Mouse (Mus musculus): ENCODE data around the gene Col20a1. TPM values are rescaled to one million over a fixed set of nuclear protein-coding genes. Genes with fewer than 3 reads are reported as not detected.

Gene Col20a1
- polyA plus RNA-seq, 1 experiment from 2014 or later = 0.11 TPM

- 0 out of 2 replicates have a peak, but pooled peaks cover 2% of the 10 kb centered on the region for H3K4me1 ChIP-seq (ENCODE audit: control insufficient read depth, insufficient read depth, low read length)
- H3K27me3 ChIP-seq (ENCODE audit: control insufficient read depth, insufficient read depth, low read depth, low read length) = no peaks in the 10 kb centered on the region
- ATAC-seq = 0 out of 2 replicates have a peak, but pooled peaks have one; percentile 29
- 0 out of 2 replicates have a peak, but pooled peaks cover 3% of the 10 kb centered on the region for H3K36me3 ChIP-seq (ENCODE audit: control insufficient read depth, insufficient read depth, low read length)
- H3K9me3 ChIP-seq (replicated peaks; ENCODE audit: control insufficient read depth, low read length, poor library complexity, severe bottlenecking) = no peaks in the 10 kb centered on the region
- H3K9ac ChIP-seq (ENCODE audit: low read depth, low read length) = no peak overlapping the region
- no peak overlapping the region for H3K4me3 ChIP-seq (ENCODE audit: low read depth, low read length)
- WGBS = 43% methylated on average over 3 of the region's 3 CpGs
- H3K4me2 ChIP-seq (ENCODE audit: low read length) = no peak overlapping the region
- H3K27ac ChIP-seq (ENCODE audit: low read length) = no peak overlapping the region
Measured at GRCm38 (mm10) chr2:180988347-180988913, 2.1 kb downstream of the Col20a1 start.

DNA sequence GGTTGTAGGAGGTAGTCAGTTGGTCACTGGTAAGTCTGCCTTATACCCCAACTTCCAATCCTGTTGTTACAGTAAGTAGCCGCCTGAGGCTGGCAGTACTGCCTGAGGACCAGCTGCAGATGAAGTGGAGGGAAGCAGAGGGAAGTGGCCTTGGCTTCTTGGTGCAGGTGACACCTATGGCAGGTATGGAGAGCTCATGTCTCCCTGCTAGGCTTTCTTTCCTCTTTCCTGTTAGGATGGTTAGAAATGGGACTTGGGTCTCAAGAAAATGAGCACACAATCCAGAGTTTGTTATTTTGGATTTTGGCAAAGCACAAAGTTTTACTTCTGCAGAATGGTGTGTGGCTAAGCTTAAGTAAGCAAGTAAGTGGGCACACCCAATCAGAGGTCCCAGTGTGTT is 2.6 kb downstream of the Col20a1 start:
- WGBS = 86% methylated on average over 1 of the region's 1 CpGs
- Histone ChIP-seq H3K9me3 (replicated peaks; ENCODE audit: control insufficient read depth, low read length, poor library complexity, severe bottlenecking) (no peaks in the 10 kb centered on the region), H3K27ac (ENCODE audit: low read length) (no peak overlapping the region), H3K4me3 (ENCODE audit: low read depth, low read length) (no peak overlapping the region), H3K36me3 (ENCODE audit: control insufficient read depth, insufficient read depth, low read length) (0 out of 2 replicates have a peak, but pooled peaks cover 3% of the 10 kb centered on the region), H3K27me3 (ENCODE audit: control insufficient read depth, insufficient read depth, low read depth, low read length) (no peaks in the 10 kb centered on the region), H3K4me1 (ENCODE audit: control insufficient read depth, insufficient read depth, low read length) (0 out of 2 replicates have a peak, but pooled peaks cover 2% of the 10 kb centered on the region), H3K4me2 (ENCODE audit: low read length) (no peak overlapping the region), H3K9ac (ENCODE audit: low read depth, low read length) (no peak overlapping the region)
- ATAC-seq = no peak

- no peaks in the 10 kb centered on the region for H3K27me3 ChIP-seq (ENCODE audit: control insufficient read depth, insufficient read depth, low read depth, low read length)
- no peak overlapping the region for H3K4me2 ChIP-seq (ENCODE audit: low read length)
- no peak overlapping the region for H3K27ac ChIP-seq (ENCODE audit: low read length)
- ATAC-seq = no peak
- no peak overlapping the region for H3K4me3 ChIP-seq (ENCODE audit: low read depth, low read length)
- H3K36me3 ChIP-seq (ENCODE audit: control insufficient read depth, insufficient read depth, low read length) = no peaks in the 10 kb centered on the region
- WGBS = 59% methylated on average over 4 of the region's 4 CpGs
- no peak overlapping the region for H3K9ac ChIP-seq (ENCODE audit: low read depth, low read length)
- H3K4me1 ChIP-seq (ENCODE audit: control insufficient read depth, insufficient read depth, low read length) = 0 out of 2 replicates have a peak, but pooled peaks cover 2% of the 10 kb centered on the region
- no peaks in the 10 kb centered on the region for H3K9me3 ChIP-seq (replicated peaks; ENCODE audit: control insufficient read depth, low read length, poor library complexity, severe bottlenecking)
Measured at GRCm38 (mm10) chr2:180990347-180990746, 4.0 kb downstream of the Col20a1 start.

DNA sequence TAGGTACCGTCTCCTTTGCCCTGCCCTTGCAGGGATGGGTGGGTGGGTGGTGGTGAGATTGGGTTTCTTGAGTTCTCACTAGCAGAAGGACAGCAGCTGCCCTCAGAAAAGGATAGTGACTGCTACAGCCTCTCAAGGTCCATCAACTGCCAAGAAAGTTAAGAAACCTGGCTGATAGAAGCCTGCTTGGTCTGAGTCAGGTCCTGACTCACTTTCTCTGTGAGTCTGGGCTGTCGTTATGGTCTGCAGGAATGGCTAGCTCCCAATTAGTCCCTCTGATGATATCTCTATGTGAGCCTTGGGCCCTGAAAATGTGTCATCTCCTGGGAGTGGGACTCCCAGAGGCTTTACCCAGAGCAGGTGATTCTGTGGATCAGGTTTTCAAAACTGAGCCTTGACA is 8.0 kb downstream of the Col20a1 start:
- H3K4me1 ChIP-seq (ENCODE audit: control insufficient read depth, insufficient read depth, low read length) = no peaks in the 10 kb centered on the region
- H3K4me2 ChIP-seq (ENCODE audit: low read length) = no peak overlapping the region
- no peaks in the 10 kb centered on the region for H3K36me3 ChIP-seq (ENCODE audit: control insufficient read depth, insufficient read depth, low read length)
- WGBS = 83% methylated on average over 2 of the region's 2 CpGs
- H3K27ac ChIP-seq (ENCODE audit: low read length) = no peak overlapping the region
- H3K27me3 ChIP-seq (ENCODE audit: control insufficient read depth, insufficient read depth, low read depth, low read length) = no peaks in the 10 kb centered on the region
- H3K9ac ChIP-seq (ENCODE audit: low read depth, low read length) = no peak overlapping the region
- no peaks in the 10 kb centered on the region for H3K9me3 ChIP-seq (replicated peaks; ENCODE audit: control insufficient read depth, low read length, poor library complexity, severe bottlenecking)
- no peak overlapping the region for H3K4me3 ChIP-seq (ENCODE audit: low read depth, low read length)
- ATAC-seq = no peak

- Histone ChIP-seq H3K27ac (ENCODE audit: low read length) (no peak overlapping the region), H3K9me3 (replicated peaks; ENCODE audit: control insufficient read depth, low read length, poor library complexity, severe bottlenecking) (no peaks in the 10 kb centered on the region), H3K4me3 (ENCODE audit: low read depth, low read length) (no peak overlapping the region), H3K27me3 (ENCODE audit: control insufficient read depth, insufficient read depth, low read depth, low read length) (no peaks in the 10 kb centered on the region), H3K4me1 (ENCODE audit: control insufficient read depth, insufficient read depth, low read length) (no peaks in the 10 kb centered on the region), H3K4me2 (ENCODE audit: low read length) (no peak overlapping the region), H3K9ac (ENCODE audit: low read depth, low read length) (no peak overlapping the region), H3K36me3 (ENCODE audit: control insufficient read depth, insufficient read depth, low read length) (no peaks in the 10 kb centered on the region)
- no peak for ATAC-seq
- 68% methylated on average over 4 of the region's 4 CpGs for WGBS
Measured at GRCm38 (mm10) chr2:180995457-180995856, 9.1 kb downstream of the Col20a1 start.

- Histone ChIP-seq H3K9ac (ENCODE audit: low read depth, low read length) (0 out of 2 replicates have a peak overlapping the region, but pooled peaks have one; percentile 16), H3K36me3 (ENCODE audit: control insufficient read depth, insufficient read depth, low read length) (no peaks in the 10 kb centered on the region), H3K27ac (ENCODE audit: low read length) (no peak overlapping the region), H3K4me3 (ENCODE audit: low read depth, low read length) (no peak overlapping the region), H3K4me1 (ENCODE audit: control insufficient read depth, insufficient read depth, low read length) (no peaks in the 10 kb centered on the region), H3K4me2 (ENCODE audit: low read length) (no peak overlapping the region), H3K27me3 (ENCODE audit: control insufficient read depth, insufficient read depth, low read depth, low read length) (no peaks in the 10 kb centered on the region), H3K9me3 (replicated peaks; ENCODE audit: control insufficient read depth, low read length, poor library complexity, severe bottlenecking) (no peaks in the 10 kb centered on the region)
- WGBS = 17% methylated on average over 5 of the region's 5 CpGs
- ATAC-seq = peak; percentile 57
Measured at GRCm38 (mm10) chr2:180996436-180996835, 10.1 kb downstream of the Col20a1 start.

GRCm38 (mm10) chr2:180996905-180997304 is 10.6 kb downstream of the Col20a1 start:
- 68% methylated on average over 3 of the region's 3 CpGs for WGBS
- Histone ChIP-seq H3K27me3 (ENCODE audit: control insufficient read depth, insufficient read depth, low read depth, low read length) (no peaks in the 10 kb centered on the region), H3K4me1 (ENCODE audit: control insufficient read depth, insufficient read depth, low read length) (no peaks in the 10 kb centered on the region), H3K36me3 (ENCODE audit: control insufficient read depth, insufficient read depth, low read length) (no peaks in the 10 kb centered on the region), H3K4me3 (ENCODE audit: low read depth, low read length) (no peak overlapping the region), H3K9me3 (replicated peaks; ENCODE audit: control insufficient read depth, low read length, poor library complexity, severe bottlenecking) (no peaks in the 10 kb centered on the region), H3K27ac (ENCODE audit: low read length) (no peak overlapping the region), H3K9ac (ENCODE audit: low read depth, low read length) (0 out of 2 replicates have a peak overlapping the region, but pooled peaks have one; percentile 16), H3K4me2 (ENCODE audit: low read length) (no peak overlapping the region)
- ATAC-seq = peak; percentile 46; the same call in 1 of the 2 replicates

- no peak for ATAC-seq
- Histone ChIP-seq H3K4me2 (ENCODE audit: low read length) (no peak overlapping the region), H3K4me1 (ENCODE audit: control insufficient read depth, insufficient read depth, low read length) (no peaks in the 10 kb centered on the region), H3K9me3 (replicated peaks; ENCODE audit: control insufficient read depth, low read length, poor library complexity, severe bottlenecking) (no peaks in the 10 kb centered on the region), H3K27ac (ENCODE audit: low read length) (no peak overlapping the region), H3K27me3 (ENCODE audit: control insufficient read depth, insufficient read depth, low read depth, low read length) (no peaks in the 10 kb centered on the region), H3K9ac (ENCODE audit: low read depth, low read length) (no peak overlapping the region), H3K4me3 (ENCODE audit: low read depth, low read length) (no peak overlapping the region), H3K36me3 (ENCODE audit: control insufficient read depth, insufficient read depth, low read length) (no peaks in the 10 kb centered on the region)
- 37% methylated on average over 4 of the region's 4 CpGs for WGBS
Measured at GRCm38 (mm10) chr2:181007054-181007453, 20.7 kb downstream of the Col20a1 start.

GRCm38 (mm10) chr2:181008339-181008738 is 22.0 kb downstream of the Col20a1 start:
- Histone ChIP-seq H3K4me3 (ENCODE audit: low read depth, low read length) (no peak overlapping the region), H3K36me3 (ENCODE audit: control insufficient read depth, insufficient read depth, low read length) (no peaks in the 10 kb centered on the region), H3K4me1 (ENCODE audit: control insufficient read depth, insufficient read depth, low read length) (no peaks in the 10 kb centered on the region), H3K9ac (ENCODE audit: low read depth, low read length) (no peak overlapping the region), H3K27me3 (ENCODE audit: control insufficient read depth, insufficient read depth, low read depth, low read length) (no peaks in the 10 kb centered on the region), H3K27ac (ENCODE audit: low read length) (no peak overlapping the region), H3K9me3 (replicated peaks; ENCODE audit: control insufficient read depth, low read length, poor library complexity, severe bottlenecking) (no peaks in the 10 kb centered on the region), H3K4me2 (ENCODE audit: low read length) (no peak overlapping the region)
- ATAC-seq = no peak
- WGBS = 61% methylated on average over 5 of the region's 5 CpGs

All from midbrain, embryonic 16.5 days (tissue).